Mouse (Mus musculus) erythroblast, embryonic 14.5 days (primary cell): ENCODE results near the gene Serpinb7.

Experiments used
- GATA1 ChIP-seq: IDR thresholded peaks from 2 replicates; pipeline ENCODE4 v1.6.1; 2012; ENCODE audit warnings: low read length, inconsistent platforms, mixed read lengths
- TAL1 ChIP-seq: IDR thresholded peaks from 3 replicates; pipeline ENCODE4 v1.6.1; 2012; ENCODE audit warnings: low read length, inconsistent platforms, mixed read lengths

- TF ChIP-seq TAL1 (no peak), GATA1 (no peak)
These were observed 30.5 kb upstream of the Serpinb7 start for GRCm38 (mm10) chr1:107368944-107369343.
